Mouse (Mus musculus): ENCODE results near the gene Chrnd.

GRCm38 (mm10) chr1:87217938-87218337 is 27.5 kb downstream of the Chrnd start:
- TF ChIP-seq CTCF (IDR thresholded peaks at IDR 0.05; ENCODE audit: low read depth, low read length) (no peak), TAL1 (conservative IDR thresholded peaks at IDR 0.05; ENCODE audit: low read depth, low read length) (no peak)

Data from G1E (cell line).